Mouse (Mus musculus): ENCODE measurements around the gene Kcnj6.

Kcnj6 gene

DNA sequence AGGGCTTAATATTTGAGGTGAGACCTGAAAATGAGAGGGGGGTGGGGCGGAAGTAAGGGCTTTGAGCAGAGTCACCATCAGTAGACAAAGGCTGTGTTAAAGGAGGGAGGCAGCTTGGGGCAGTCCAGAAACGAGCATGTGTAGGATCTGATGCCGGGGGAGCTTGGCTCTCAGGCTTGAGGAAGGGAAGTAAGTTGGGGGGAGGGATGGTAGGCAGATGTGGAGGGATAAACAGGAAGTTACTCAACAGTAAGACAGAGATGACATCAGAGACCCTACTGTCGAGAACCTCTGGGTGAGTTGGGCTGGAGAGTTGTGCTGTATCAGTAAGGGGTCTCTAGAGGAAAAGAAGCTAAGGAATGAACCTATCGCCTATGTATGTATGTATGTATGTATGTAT, 223.6 kb downstream of the Kcnj6 start:
- H3K27me3 ChIP-seq (ENCODE audit: insufficient read depth, low read length): peaks cover 6% of the 10 kb centered on the region; the same call in 1 of the 2 replicates
- no peak overlapping the region for H3K4me3 ChIP-seq (replicated peaks; ENCODE audit: low read length)
- no peaks in the 10 kb centered on the region for H3K36me3 ChIP-seq (ENCODE audit: insufficient read depth, low read length)
- H3K9me3 ChIP-seq (ENCODE audit: low read length): peaks cover 7% of the 10 kb centered on the region
- peaks cover 4% of the 10 kb centered on the region for H3K4me1 ChIP-seq (replicated peaks; ENCODE audit: low read depth, low read length)
- TF ChIP-seq POU5F1 (IDR thresholded peaks at IDR 0.05; ENCODE audit: borderline replicate concordance, low read length): no peak
- TF ChIP-seq NANOG (IDR thresholded peaks at IDR 0.05; ENCODE audit: borderline replicate concordance, low read length): no peak
- no peak for TF ChIP-seq CTCF (conservative IDR thresholded peaks at IDR 0.05; ENCODE audit: low read length)

DNA sequence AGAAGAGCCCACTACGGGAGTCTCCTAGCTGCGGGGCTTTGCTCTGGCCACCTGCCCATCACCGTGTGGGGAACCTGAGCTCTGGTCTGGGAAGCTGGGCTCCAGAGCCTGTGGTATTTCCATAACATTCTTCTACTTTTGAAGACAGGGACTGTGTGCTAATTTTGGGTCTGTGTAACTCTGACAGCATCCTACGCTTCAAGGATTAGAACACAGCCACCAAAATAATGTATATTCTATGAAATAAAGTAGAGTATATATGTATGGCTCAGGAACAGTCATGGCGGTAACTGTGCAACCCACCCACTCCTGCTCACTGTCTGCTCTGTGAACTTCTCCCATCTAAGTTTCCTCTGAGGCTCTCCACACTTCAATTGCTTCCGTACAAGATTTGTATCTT, 229.9 kb downstream of the Kcnj6 start:
- no peak for TF ChIP-seq POU5F1 (IDR thresholded peaks at IDR 0.05; ENCODE audit: borderline replicate concordance, low read length)
- no peak for TF ChIP-seq NANOG (IDR thresholded peaks at IDR 0.05; ENCODE audit: borderline replicate concordance, low read length)
- no peak for TF ChIP-seq CTCF (conservative IDR thresholded peaks at IDR 0.05; ENCODE audit: low read length)
- Histone ChIP-seq H3K9me3 (ENCODE audit: low read length) (no peaks in the 10 kb centered on the region), H3K4me3 (replicated peaks; ENCODE audit: low read length) (no peak overlapping the region), H3K27me3 (ENCODE audit: insufficient read depth, low read length) (peaks cover 6% of the 10 kb centered on the region; the same call in 1 of the 2 replicates), H3K4me1 (replicated peaks; ENCODE audit: low read depth, low read length) (peaks cover 14% of the 10 kb centered on the region), H3K36me3 (ENCODE audit: insufficient read depth, low read length) (no peaks in the 10 kb centered on the region)

DNA sequence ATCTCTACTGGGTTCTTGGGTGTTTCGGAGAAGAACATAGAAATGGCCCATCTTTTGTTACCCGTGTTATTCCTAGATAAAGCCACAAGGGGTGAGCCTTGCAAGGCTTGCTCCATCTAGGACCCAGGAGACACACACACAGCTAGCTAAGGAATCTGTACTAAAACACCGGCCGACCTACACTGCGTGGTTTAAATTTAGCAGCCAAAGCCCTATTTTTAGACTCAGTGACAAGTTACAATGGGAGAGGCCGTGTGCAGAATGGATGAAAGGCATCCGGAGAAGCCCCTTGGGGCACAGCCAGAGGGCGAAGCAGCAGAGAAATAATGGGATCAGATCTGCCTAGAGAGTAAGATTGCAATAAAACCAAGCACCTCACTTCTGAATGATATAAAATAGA, 232.4 kb downstream of the Kcnj6 start:
- Histone ChIP-seq H3K27me3 (ENCODE audit: insufficient read depth, low read length) (no peaks in the 10 kb centered on the region), H3K4me3 (replicated peaks; ENCODE audit: low read length) (no peak overlapping the region), H3K9me3 (ENCODE audit: low read length) (no peaks in the 10 kb centered on the region), H3K36me3 (ENCODE audit: insufficient read depth, low read length) (no peaks in the 10 kb centered on the region), H3K4me1 (replicated peaks; ENCODE audit: low read depth, low read length) (peaks cover 24% of the 10 kb centered on the region)
- TF ChIP-seq POU5F1 (IDR thresholded peaks at IDR 0.05; ENCODE audit: borderline replicate concordance, low read length): no peak

DNA sequence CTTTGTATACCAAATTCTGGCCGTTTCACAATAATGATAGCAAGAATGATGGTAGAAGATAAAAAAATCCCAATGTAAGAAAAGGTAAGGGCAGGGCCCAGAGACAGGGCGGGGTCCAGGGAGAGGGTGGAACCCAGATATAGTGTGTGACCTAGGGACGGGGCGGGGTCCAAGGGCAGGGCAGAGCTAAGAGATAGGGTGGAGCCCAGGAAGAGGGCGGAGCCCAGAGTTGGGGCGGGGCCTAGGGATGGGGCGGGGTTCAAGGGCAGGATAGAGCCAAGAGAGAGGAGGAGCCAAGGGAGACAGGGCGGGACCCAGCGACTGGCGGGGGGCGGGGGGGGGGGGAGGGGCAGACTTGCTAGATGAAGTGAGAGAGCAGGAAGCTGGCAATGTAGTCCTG, 236.8 kb downstream of the Kcnj6 start:
- TF ChIP-seq NANOG (IDR thresholded peaks at IDR 0.05; ENCODE audit: borderline replicate concordance, low read length) (no peak), CTCF (conservative IDR thresholded peaks at IDR 0.05; ENCODE audit: low read length) (no peak), POU5F1 (IDR thresholded peaks at IDR 0.05; ENCODE audit: borderline replicate concordance, low read length) (no peak)
- Histone ChIP-seq H3K27me3 (ENCODE audit: insufficient read depth, low read length) (no peaks in the 10 kb centered on the region), H3K36me3 (ENCODE audit: insufficient read depth, low read length) (no peaks in the 10 kb centered on the region), H3K4me3 (replicated peaks; ENCODE audit: low read length) (peak overlapping the region; percentile 35), H3K9me3 (ENCODE audit: low read length) (no peaks in the 10 kb centered on the region), H3K4me1 (replicated peaks; ENCODE audit: low read depth, low read length) (peaks cover 52% of the 10 kb centered on the region)

DNA sequence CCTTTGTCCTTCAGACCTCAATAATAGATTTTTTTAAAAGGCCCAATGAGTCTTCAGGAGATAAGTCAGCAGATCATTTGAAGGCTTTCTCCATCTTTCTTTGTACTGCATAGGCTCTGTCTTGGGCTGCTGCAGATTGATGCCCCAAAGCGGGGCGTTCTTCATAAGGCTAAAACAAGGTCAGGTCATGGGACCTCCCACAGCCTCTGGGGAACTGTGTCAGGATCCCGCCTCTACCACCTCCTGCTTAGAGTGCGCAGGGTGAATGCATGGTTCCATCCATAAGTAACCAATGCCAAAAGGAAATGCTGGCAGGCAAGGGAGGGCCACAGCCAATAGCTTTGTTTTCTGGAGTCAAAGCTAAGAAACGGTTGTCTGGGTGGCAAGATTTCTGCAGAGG, 237.7 kb downstream of the Kcnj6 start:
- Histone ChIP-seq H3K9me3 (ENCODE audit: low read length) (no peaks in the 10 kb centered on the region), H3K4me3 (replicated peaks; ENCODE audit: low read length) (peak overlapping the region; percentile 35)
- TF ChIP-seq POU5F1 (IDR thresholded peaks at IDR 0.05; ENCODE audit: borderline replicate concordance, low read length) (no peak), NANOG (IDR thresholded peaks at IDR 0.05; ENCODE audit: borderline replicate concordance, low read length) (no peak), CTCF (conservative IDR thresholded peaks at IDR 0.05; ENCODE audit: low read length) (no peak)

DNA sequence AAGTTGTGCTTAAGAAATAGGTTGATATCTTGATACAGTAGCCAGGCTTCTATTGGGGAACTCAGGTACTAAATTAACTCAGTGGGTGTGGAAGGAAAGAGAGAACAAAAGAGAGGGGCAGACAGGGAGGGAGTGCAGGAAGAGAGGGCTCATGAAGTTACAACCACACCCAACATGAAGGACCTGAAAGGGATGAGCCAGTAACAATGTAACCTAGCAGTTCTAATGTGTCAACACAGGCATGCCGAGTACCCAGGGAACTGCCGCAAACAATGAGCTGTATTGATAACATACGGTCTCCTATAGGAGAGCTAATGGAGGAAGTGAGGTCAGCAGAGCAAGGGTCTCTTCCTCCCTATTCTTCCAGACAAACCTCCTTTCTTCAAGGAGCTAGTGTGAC, 238.9 kb downstream of the Kcnj6 start:
- Histone ChIP-seq H3K36me3 (ENCODE audit: insufficient read depth, low read length) (no peaks in the 10 kb centered on the region), H3K4me1 (replicated peaks; ENCODE audit: low read depth, low read length) (peaks cover 42% of the 10 kb centered on the region), H3K4me3 (replicated peaks; ENCODE audit: low read length) (no peak overlapping the region), H3K9me3 (ENCODE audit: low read length) (no peaks in the 10 kb centered on the region), H3K27me3 (ENCODE audit: insufficient read depth, low read length) (no peaks in the 10 kb centered on the region)
- TF ChIP-seq CTCF (conservative IDR thresholded peaks at IDR 0.05; ENCODE audit: low read length): no peak
- no peak for TF ChIP-seq POU5F1 (IDR thresholded peaks at IDR 0.05; ENCODE audit: borderline replicate concordance, low read length)
- TF ChIP-seq NANOG (IDR thresholded peaks at IDR 0.05; ENCODE audit: borderline replicate concordance, low read length): no peak

More for the DNA sequence above, 237.7 kb downstream of the Kcnj6 start:
- Histone ChIP-seq H3K4me1 (replicated peaks; ENCODE audit: low read depth, low read length) (peaks cover 43% of the 10 kb centered on the region), H3K36me3 (ENCODE audit: insufficient read depth, low read length) (no peaks in the 10 kb centered on the region), H3K27me3 (ENCODE audit: insufficient read depth, low read length) (no peaks in the 10 kb centered on the region)

DNA sequence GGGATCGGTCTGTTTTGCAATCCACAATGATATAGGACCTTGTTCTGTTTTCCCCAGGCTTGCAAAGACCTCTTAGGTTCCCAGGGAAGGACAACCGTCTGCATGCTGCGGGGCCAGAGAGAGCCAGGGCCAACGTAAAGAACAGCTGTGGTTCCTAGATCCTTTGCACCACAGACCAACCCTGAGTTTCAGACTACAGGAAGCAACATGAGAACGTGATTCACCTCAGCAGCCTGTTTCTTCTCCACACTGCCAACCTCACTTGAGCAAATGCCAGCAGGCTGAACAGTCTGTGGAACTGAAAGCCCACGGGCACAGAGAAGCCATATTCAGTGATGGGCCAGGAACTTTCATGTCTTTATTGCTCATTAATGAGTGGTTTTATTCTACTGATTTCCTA, 241.1 kb downstream of the Kcnj6 start:
- Histone ChIP-seq H3K9me3 (ENCODE audit: low read length) (no peaks in the 10 kb centered on the region), H3K27me3 (ENCODE audit: insufficient read depth, low read length) (no peaks in the 10 kb centered on the region), H3K4me3 (replicated peaks; ENCODE audit: low read length) (no peak overlapping the region), H3K36me3 (ENCODE audit: insufficient read depth, low read length) (no peaks in the 10 kb centered on the region), H3K4me1 (replicated peaks; ENCODE audit: low read depth, low read length) (peaks cover 51% of the 10 kb centered on the region)
- no peak for TF ChIP-seq CTCF (conservative IDR thresholded peaks at IDR 0.05; ENCODE audit: low read length)
- no peak for TF ChIP-seq NANOG (IDR thresholded peaks at IDR 0.05; ENCODE audit: borderline replicate concordance, low read length)
- no peak for TF ChIP-seq POU5F1 (IDR thresholded peaks at IDR 0.05; ENCODE audit: borderline replicate concordance, low read length)

DNA sequence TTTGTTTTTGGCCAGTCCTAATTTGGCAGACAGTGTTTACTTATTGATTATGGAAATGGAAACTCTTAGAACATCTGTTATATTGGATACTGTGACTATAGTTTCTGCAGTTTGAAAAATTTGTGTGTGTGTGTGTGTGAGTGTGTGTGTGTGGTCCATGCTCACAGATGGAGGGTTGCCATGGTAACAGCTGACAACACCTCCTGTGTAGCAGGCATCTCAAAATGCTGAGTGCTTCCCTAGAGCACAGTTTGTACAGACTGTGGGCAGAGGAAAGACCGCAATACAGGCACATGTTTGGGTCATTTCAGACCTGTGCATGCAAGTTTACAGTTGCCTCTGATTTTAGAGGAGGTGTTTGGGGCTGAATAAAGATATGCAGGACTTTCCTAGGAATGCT, 244.0 kb downstream of the Kcnj6 start:
- no peaks in the 10 kb centered on the region for H3K9me3 ChIP-seq (ENCODE audit: low read length)
- TF ChIP-seq CTCF (conservative IDR thresholded peaks at IDR 0.05; ENCODE audit: low read length) (no peak), POU5F1 (IDR thresholded peaks at IDR 0.05; ENCODE audit: borderline replicate concordance, low read length) (no peak)

DNA sequence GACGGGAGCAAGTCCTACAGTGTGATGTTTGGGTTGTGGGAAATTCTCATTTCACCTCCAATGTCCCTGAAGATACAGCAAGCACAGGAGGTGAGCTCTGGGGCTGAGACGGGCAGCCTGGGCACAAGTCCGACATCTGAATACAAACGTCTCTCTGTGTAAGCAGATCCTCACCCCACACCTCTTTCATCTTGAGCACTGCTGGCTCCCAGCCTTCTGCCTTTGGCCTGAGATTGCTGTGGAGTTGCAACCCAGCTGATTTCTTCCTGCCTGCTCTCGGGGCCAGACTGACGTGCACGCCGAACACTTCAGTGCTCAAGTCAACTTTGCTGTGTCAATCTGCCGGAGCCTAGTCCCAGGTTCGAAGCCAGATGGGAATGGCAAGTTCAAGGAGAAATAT, 244.7 kb downstream of the Kcnj6 start:
- TF ChIP-seq NANOG (IDR thresholded peaks at IDR 0.05; ENCODE audit: borderline replicate concordance, low read length): no peak
- TF ChIP-seq POU5F1 (IDR thresholded peaks at IDR 0.05; ENCODE audit: borderline replicate concordance, low read length): no peak
- TF ChIP-seq CTCF (conservative IDR thresholded peaks at IDR 0.05; ENCODE audit: low read length): no peak
- no peaks in the 10 kb centered on the region for H3K9me3 ChIP-seq (ENCODE audit: low read length)
- H3K4me1 ChIP-seq (replicated peaks; ENCODE audit: low read depth, low read length): peaks cover 21% of the 10 kb centered on the region
- H3K36me3 ChIP-seq (ENCODE audit: insufficient read depth, low read length): no peaks in the 10 kb centered on the region
- H3K27me3 ChIP-seq (ENCODE audit: insufficient read depth, low read length): peaks cover 5% of the 10 kb centered on the region; the same call in 1 of the 2 replicates
- H3K4me3 ChIP-seq (replicated peaks; ENCODE audit: low read length): no peak overlapping the region

More for the DNA sequence above, 244.0 kb downstream of the Kcnj6 start:
- peaks cover 28% of the 10 kb centered on the region for H3K4me1 ChIP-seq (replicated peaks; ENCODE audit: low read depth, low read length)
- H3K27me3 ChIP-seq (ENCODE audit: insufficient read depth, low read length): peaks cover 5% of the 10 kb centered on the region; the same call in 1 of the 2 replicates
- H3K4me3 ChIP-seq (replicated peaks; ENCODE audit: low read length): no peak overlapping the region
- no peaks in the 10 kb centered on the region for H3K36me3 ChIP-seq (ENCODE audit: insufficient read depth, low read length)

All from E14TG2a.4 (cell line).